Mouse (Mus musculus): Measurements from ENCODE around the gene Gm19345. TPM values are rescaled to one million over a fixed set of nuclear protein-coding genes. Genes with fewer than 3 reads are reported as not detected.

Gm19345 gene
- polyA plus RNA-seq, 1 experiment: not detected

- no peaks in the 10 kb centered on the region for H3K27me3 ChIP-seq (ENCODE audit: control insufficient read depth)
- H3K4me3 ChIP-seq (replicated peaks): no peak overlapping the region
- no peaks in the 10 kb centered on the region for H3K4me1 ChIP-seq (ENCODE audit: control insufficient read depth)
- H3K9me3 ChIP-seq (ENCODE audit: control insufficient read depth, low read length): no peaks in the 10 kb centered on the region
- H3K36me3 ChIP-seq (ENCODE audit: control insufficient read depth): no peaks in the 10 kb centered on the region
- TF ChIP-seq TAL1 (IDR thresholded peaks at IDR 0.05; ENCODE audit: low read length): no peak
- no peak for TF ChIP-seq GATA1 (IDR thresholded peaks at IDR 0.05; ENCODE audit: low read length)
Observed at GRCm38 (mm10) chr7:19876781-19877425, 25.1 kb downstream of the Gm19345 start.

GRCm38 (mm10) chr7:19880754-19881153 lies 29.0 kb downstream of the Gm19345 start:
- TF ChIP-seq TAL1 (IDR thresholded peaks at IDR 0.05; ENCODE audit: low read length) (no peak), GATA1 (IDR thresholded peaks at IDR 0.05; ENCODE audit: low read length) (no peak)
- H3K4me3 ChIP-seq (replicated peaks): no peak overlapping the region
- no peaks in the 10 kb centered on the region for H3K36me3 ChIP-seq (ENCODE audit: control insufficient read depth)
- no peaks in the 10 kb centered on the region for H3K27me3 ChIP-seq (ENCODE audit: control insufficient read depth)
- no peaks in the 10 kb centered on the region for H3K9me3 ChIP-seq (ENCODE audit: control insufficient read depth, low read length)
- no peaks in the 10 kb centered on the region for H3K4me1 ChIP-seq (ENCODE audit: control insufficient read depth)

- Histone ChIP-seq H3K36me3 (ENCODE audit: control insufficient read depth) (no peaks in the 10 kb centered on the region), H3K27me3 (ENCODE audit: control insufficient read depth) (no peaks in the 10 kb centered on the region), H3K4me1 (ENCODE audit: control insufficient read depth) (no peaks in the 10 kb centered on the region)
Observed at GRCm38 (mm10) chr7:19887849-19888248, 36.0 kb downstream of the Gm19345 start, which contains the start of gene Ceacam19. Gene Ceacam19 (minus strand): TSS chr7:19887965.

DNA sequence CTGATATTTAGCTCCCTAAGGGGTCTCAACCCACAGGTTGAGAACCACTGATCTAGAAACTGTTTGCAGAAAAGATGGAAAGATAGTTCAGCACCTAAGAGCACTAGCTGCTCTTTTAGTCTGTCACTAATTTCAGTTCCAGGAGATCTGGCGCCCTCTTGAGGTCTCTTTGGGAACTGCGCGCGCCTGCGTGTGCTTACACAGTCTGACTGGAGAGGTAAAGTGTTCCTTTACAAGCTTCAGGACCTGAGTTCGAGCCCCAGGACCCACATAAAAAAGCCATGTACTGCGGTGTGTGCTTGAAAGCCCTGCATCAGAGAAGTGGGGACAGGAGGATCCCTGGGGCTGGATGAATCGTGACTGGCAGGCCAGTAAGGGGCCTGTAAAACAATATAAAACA lies 38.1 kb downstream of the Gm19345 start:
- H3K9me3 ChIP-seq (ENCODE audit: control insufficient read depth, low read length): no peaks in the 10 kb centered on the region
- H3K4me1 ChIP-seq (ENCODE audit: control insufficient read depth): no peaks in the 10 kb centered on the region
- no peaks in the 10 kb centered on the region for H3K36me3 ChIP-seq (ENCODE audit: control insufficient read depth)
- no peaks in the 10 kb centered on the region for H3K27me3 ChIP-seq (ENCODE audit: control insufficient read depth)
- H3K4me3 ChIP-seq (replicated peaks): no peak overlapping the region
- TF ChIP-seq GATA1 (IDR thresholded peaks at IDR 0.05; ENCODE audit: low read length) (no peak), TAL1 (IDR thresholded peaks at IDR 0.05; ENCODE audit: low read length) (no peak)

More at GRCm38 (mm10) chr7:19887849-19888248, 36.0 kb downstream of the Gm19345 start, which contains the start of gene Ceacam19:
- TF ChIP-seq GATA1 (IDR thresholded peaks at IDR 0.05; ENCODE audit: low read length) (no peak), TAL1 (IDR thresholded peaks at IDR 0.05; ENCODE audit: low read length) (no peak)
- no peaks in the 10 kb centered on the region for H3K9me3 ChIP-seq (ENCODE audit: control insufficient read depth, low read length)
- H3K4me3 ChIP-seq (replicated peaks): no peak within 1 kb of the TSS

Other genes starting within 250 kb of the Gm19345 start
- 10.2 and 11.9 TPM in 2 replicates for gene Clasrp, start 247.5 kb upstream of the Gm19345 start, polyA plus RNA-seq (2012)
- gene Relb, start 222.6 kb upstream of the Gm19345 start, polyA plus RNA-seq (2012): 0.32 and 0.48 TPM in 2 replicates
- gene Clptm1, start 187.0 kb upstream of the Gm19345 start, polyA plus RNA-seq (2012): 15.2 and 16.7 TPM in 2 replicates
- 0.32 and 0.99 TPM in 2 replicates for gene Apoc2, start 174.1 kb upstream of the Gm19345 start, polyA plus RNA-seq (2012)
- not detected in 2 replicates for gene Gm44805, start 170.6 kb upstream of the Gm19345 start, polyA plus RNA-seq (2012)
- gene Apoc4, start 170.5 kb upstream of the Gm19345 start, polyA plus RNA-seq (2012): 0.10 and 0.20 TPM in 2 replicates
- 0.94 and 1.3 TPM in 2 replicates for gene Apoc1, start 159.3 kb upstream of the Gm19345 start, polyA plus RNA-seq (2012)
- gene Apoe, start 152.8 kb upstream of the Gm19345 start, polyA plus RNA-seq (2012): 12.1 and 14.3 TPM in 2 replicates
- gene Tomm40, start 136.6 kb upstream of the Gm19345 start, polyA plus RNA-seq (2012): 12.7 and 13.1 TPM in 2 replicates
- gene Nectin2, start 101.5 kb upstream of the Gm19345 start, polyA plus RNA-seq (2012): 0.13 and 0.15 TPM in 2 replicates
- 0.02 TPM in 1 of 2 replicates, not detected in the other for gene Bcam, start 81.0 kb upstream of the Gm19345 start, polyA plus RNA-seq (2012)
- not detected in 2 replicates for gene Cblc, start 55.2 kb upstream of the Gm19345 start, polyA plus RNA-seq (2012)
- gene Bcl3, start 29.2 kb upstream of the Gm19345 start, polyA plus RNA-seq (2012): 0.15 and 0.18 TPM in 2 replicates
- not detected in 2 replicates for gene Ceacam16, start 9.3 kb downstream of the Gm19345 start, polyA plus RNA-seq (2012)
- not detected in 2 replicates for gene Ceacam19, start 36.0 kb downstream of the Gm19345 start, polyA plus RNA-seq (2012)
- gene Pvr, start 69.2 kb downstream of the Gm19345 start, polyA plus RNA-seq (2012): 0.02 and 0.04 TPM in 2 replicates
- gene Igsf23, start 98.8 kb downstream of the Gm19345 start, polyA plus RNA-seq (2012): not detected in 2 replicates
- not detected in 2 replicates for gene Ceacam20, start 113.4 kb downstream of the Gm19345 start, polyA plus RNA-seq (2012)
- not detected in 2 replicates for gene Nlrp9b, start 139.5 kb downstream of the Gm19345 start, polyA plus RNA-seq (2012)
- gene Vmn1r91, start 247.7 kb downstream of the Gm19345 start, polyA plus RNA-seq (2012): 0.01 TPM in 1 of 2 replicates, not detected in the other

All from erythroblast, embryonic 14.5 days (primary cell).